Mouse (Mus musculus): ENCODE results near the gene Ksr2. TPM values are rescaled to one million over a fixed set of nuclear protein-coding genes. Genes with fewer than 3 reads are reported as not detected.

Ksr2 gene
- polyA plus RNA-seq, 1 experiment from 2014 or later: 0.34 TPM

GRCm38 (mm10) chr5:117457121-117457520 is 43.3 kb downstream of the Ksr2 start:
- no peaks in the 10 kb centered on the region for H3K4me1 ChIP-seq
- 25% methylated on average over 9 of the region's 9 CpGs for WGBS
- no peaks in the 10 kb centered on the region for H3K36me3 ChIP-seq
- ATAC-seq (ENCODE audit: borderline replicate concordance, extremely low read depth, low FRiP score, low TSS enrichment): no peak
- H3K27ac ChIP-seq: no peak overlapping the region
- H3K27me3 ChIP-seq: no peaks in the 10 kb centered on the region
- H3K4me2 ChIP-seq: no peak overlapping the region
- H3K9me3 ChIP-seq: no peaks in the 10 kb centered on the region
- no peak overlapping the region for H3K9ac ChIP-seq
- H3K4me3 ChIP-seq: no peak overlapping the region

- 65% methylated on average over 8 of the region's 8 CpGs for WGBS
- Histone ChIP-seq H3K27ac (no peak overlapping the region), H3K9ac (no peak overlapping the region)
Measured at GRCm38 (mm10) chr5:117457583-117457982, 43.8 kb downstream of the Ksr2 start.

GRCm38 (mm10) chr5:117458899-117459298 is 45.1 kb downstream of the Ksr2 start:
- no peak overlapping the region for H3K27ac ChIP-seq

More at GRCm38 (mm10) chr5:117457583-117457982, 43.8 kb downstream of the Ksr2 start:
- Histone ChIP-seq H3K4me1 (no peaks in the 10 kb centered on the region), H3K27me3 (no peaks in the 10 kb centered on the region), H3K4me2 (no peak overlapping the region), H3K36me3 (no peaks in the 10 kb centered on the region), H3K9me3 (no peaks in the 10 kb centered on the region), H3K4me3 (no peak overlapping the region)
- ATAC-seq (ENCODE audit: borderline replicate concordance, extremely low read depth, low FRiP score, low TSS enrichment): no peak

DNA sequence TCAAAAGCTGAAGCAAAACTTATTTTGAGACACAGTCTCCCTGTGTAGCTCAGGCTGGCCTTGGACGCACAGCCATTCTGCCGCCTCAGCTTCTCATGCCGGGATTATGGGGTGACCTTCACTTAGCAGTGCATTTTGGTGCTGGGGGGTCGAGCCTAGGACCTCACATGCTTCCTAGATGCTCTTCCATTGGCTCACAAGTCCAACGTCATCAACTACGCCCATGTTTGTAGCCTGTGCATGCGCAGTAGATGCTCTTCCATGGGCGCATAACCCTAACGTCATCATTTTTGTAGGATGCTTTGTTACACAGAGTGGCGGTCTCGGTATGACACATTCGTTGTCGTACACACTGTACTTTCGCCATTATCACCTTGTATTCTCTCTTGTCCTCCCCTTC is 46.5 kb downstream of the Ksr2 start:
- H3K27ac ChIP-seq: no peak overlapping the region
- H3K4me2 ChIP-seq: no peak overlapping the region
- H3K4me3 ChIP-seq: no peak overlapping the region
- no peak for ATAC-seq (ENCODE audit: borderline replicate concordance, extremely low read depth, low FRiP score, low TSS enrichment)
- H3K4me1 ChIP-seq: no peaks in the 10 kb centered on the region
- 90% methylated on average over 14 of the region's 14 CpGs for WGBS
- no peak overlapping the region for H3K9ac ChIP-seq
- H3K36me3 ChIP-seq: no peaks in the 10 kb centered on the region
- H3K9me3 ChIP-seq: no peaks in the 10 kb centered on the region
- H3K27me3 ChIP-seq: no peaks in the 10 kb centered on the region

More at GRCm38 (mm10) chr5:117458899-117459298, 45.1 kb downstream of the Ksr2 start:
- Histone ChIP-seq H3K4me2 (no peak overlapping the region), H3K9me3 (no peaks in the 10 kb centered on the region), H3K36me3 (no peaks in the 10 kb centered on the region), H3K9ac (no peak overlapping the region), H3K4me1 (no peaks in the 10 kb centered on the region), H3K27me3 (no peaks in the 10 kb centered on the region), H3K4me3 (no peak overlapping the region)
- ATAC-seq (ENCODE audit: borderline replicate concordance, extremely low read depth, low FRiP score, low TSS enrichment): no peak
- 62% methylated on average over 9 of the region's 9 CpGs for WGBS

GRCm38 (mm10) chr5:117467052-117467451 is 53.3 kb downstream of the Ksr2 start:
- Histone ChIP-seq H3K4me2 (no peak overlapping the region), H3K9me3 (no peaks in the 10 kb centered on the region), H3K4me3 (no peak overlapping the region), H3K27me3 (no peaks in the 10 kb centered on the region), H3K4me1 (no peaks in the 10 kb centered on the region), H3K9ac (no peak overlapping the region), H3K36me3 (no peaks in the 10 kb centered on the region), H3K27ac (no peak overlapping the region)
- ATAC-seq (ENCODE audit: borderline replicate concordance, extremely low read depth, low FRiP score, low TSS enrichment): no peak
- 65% methylated on average over 12 of the region's 12 CpGs for WGBS

- no peaks in the 10 kb centered on the region for H3K27me3 ChIP-seq
- no peaks in the 10 kb centered on the region for H3K36me3 ChIP-seq
- H3K9ac ChIP-seq: no peak overlapping the region
- H3K4me1 ChIP-seq: no peaks in the 10 kb centered on the region
- H3K9me3 ChIP-seq: no peaks in the 10 kb centered on the region
- no peak overlapping the region for H3K27ac ChIP-seq
- no peak overlapping the region for H3K4me2 ChIP-seq
- 81% methylated on average over 4 of the region's 4 CpGs for WGBS
- ATAC-seq (ENCODE audit: borderline replicate concordance, extremely low read depth, low FRiP score, low TSS enrichment): no peak
- no peak overlapping the region for H3K4me3 ChIP-seq
Measured at GRCm38 (mm10) chr5:117468961-117469360, 55.2 kb downstream of the Ksr2 start.

DNA sequence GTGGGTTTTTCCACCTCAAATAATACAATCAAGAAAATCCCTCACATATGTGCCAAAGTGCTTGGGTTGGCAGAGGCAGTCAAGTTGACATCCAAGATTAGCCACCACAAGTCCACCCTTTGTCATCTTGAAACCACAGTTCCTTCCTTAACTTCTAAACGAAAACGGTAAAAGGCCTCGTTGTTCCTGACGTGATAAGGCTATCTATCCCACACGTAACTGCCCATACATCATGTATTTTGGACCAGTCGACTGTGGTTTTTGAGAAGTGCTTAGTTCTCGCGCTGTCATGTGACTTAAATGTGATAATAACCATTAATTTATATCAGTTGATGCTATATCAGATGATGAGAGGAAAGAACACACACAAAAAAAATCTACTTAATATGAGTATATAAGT is 55.8 kb downstream of the Ksr2 start:
- Histone ChIP-seq H3K9me3 (no peaks in the 10 kb centered on the region), H3K27ac (no peak overlapping the region), H3K4me2 (no peak overlapping the region), H3K4me3 (no peak overlapping the region), H3K9ac (no peak overlapping the region), H3K4me1 (no peaks in the 10 kb centered on the region), H3K27me3 (no peaks in the 10 kb centered on the region), H3K36me3 (no peaks in the 10 kb centered on the region)
- ATAC-seq (ENCODE audit: borderline replicate concordance, extremely low read depth, low FRiP score, low TSS enrichment): no peak
- 70% methylated on average over 8 of the region's 8 CpGs for WGBS

DNA sequence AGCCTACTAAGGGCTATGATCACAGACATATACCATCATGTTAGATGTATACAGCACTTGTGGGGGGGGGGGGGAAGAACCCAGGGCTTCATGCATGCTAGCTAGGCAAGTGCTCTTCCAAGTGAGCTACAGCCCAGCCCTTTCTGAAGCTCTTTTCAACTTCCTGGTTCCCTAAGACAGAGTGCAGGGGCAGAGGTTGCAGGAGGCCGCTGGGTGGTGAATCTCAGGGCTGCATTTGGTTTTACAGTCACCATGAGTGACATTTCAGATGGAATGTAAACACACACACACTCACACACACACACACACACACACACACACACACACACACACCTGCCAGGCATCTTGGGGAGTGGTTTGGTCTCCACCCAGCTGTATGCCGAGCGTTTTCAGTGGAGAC is 67.4 kb downstream of the Ksr2 start:
- no peaks in the 10 kb centered on the region for H3K27me3 ChIP-seq
- no peak overlapping the region for H3K4me2 ChIP-seq
- H3K27ac ChIP-seq: no peak overlapping the region
- WGBS: 32% methylated on average over 3 of the region's 3 CpGs
- ATAC-seq (ENCODE audit: borderline replicate concordance, extremely low read depth, low FRiP score, low TSS enrichment): no peak
- no peak overlapping the region for H3K9ac ChIP-seq
- H3K36me3 ChIP-seq: no peaks in the 10 kb centered on the region
- H3K9me3 ChIP-seq: no peaks in the 10 kb centered on the region
- H3K4me1 ChIP-seq: no peaks in the 10 kb centered on the region
- no peak overlapping the region for H3K4me3 ChIP-seq

DNA sequence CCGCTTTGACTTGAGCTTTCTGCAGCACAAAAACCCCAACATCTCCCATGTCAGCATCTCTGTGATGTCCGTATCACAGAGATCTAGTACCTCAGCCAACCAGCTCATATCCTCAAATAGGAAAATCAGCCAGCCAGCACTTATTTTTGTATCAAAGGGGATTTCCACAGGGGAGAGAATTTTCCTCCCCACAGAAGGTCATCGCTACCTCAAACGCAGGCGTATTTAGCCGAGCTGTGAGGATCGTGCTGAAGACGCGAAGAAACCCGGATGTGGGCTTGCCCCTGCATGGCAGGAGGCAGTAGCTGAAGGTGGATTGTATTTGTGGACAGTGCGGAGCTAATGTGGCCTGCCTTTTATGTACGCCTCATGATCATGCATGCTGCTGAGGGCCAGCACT is 67.8 kb downstream of the Ksr2 start:
- H3K27me3 ChIP-seq: no peaks in the 10 kb centered on the region
- H3K4me3 ChIP-seq: no peak overlapping the region
- no peaks in the 10 kb centered on the region for H3K9me3 ChIP-seq
- H3K36me3 ChIP-seq: no peaks in the 10 kb centered on the region
- no peak overlapping the region for H3K27ac ChIP-seq
- ATAC-seq (ENCODE audit: borderline replicate concordance, extremely low read depth, low FRiP score, low TSS enrichment): no peak
- H3K4me1 ChIP-seq: no peaks in the 10 kb centered on the region
- no peak overlapping the region for H3K4me2 ChIP-seq
- no peak overlapping the region for H3K9ac ChIP-seq
- WGBS: 81% methylated on average over 12 of the region's 12 CpGs

DNA sequence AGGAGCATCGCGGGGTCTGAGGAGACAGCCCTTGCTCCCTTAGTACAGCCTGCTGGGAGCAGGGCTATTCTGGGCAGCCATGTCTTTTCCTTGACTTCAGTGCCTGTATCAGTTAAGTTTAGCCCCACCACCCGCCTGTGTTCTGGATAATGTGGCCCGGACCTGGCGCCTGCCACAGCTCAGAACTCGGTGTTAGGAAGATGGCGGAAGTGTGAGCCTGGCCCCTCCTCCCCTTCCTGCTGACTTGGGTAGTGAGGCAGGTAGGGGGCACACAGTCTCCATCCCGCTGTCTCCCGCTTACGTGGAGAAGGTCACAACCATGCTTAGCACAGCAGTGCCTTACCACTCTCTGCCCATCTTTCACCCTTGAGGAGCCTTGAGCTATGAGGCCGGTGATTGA is 68.2 kb downstream of the Ksr2 start:
- H3K4me1 ChIP-seq: no peaks in the 10 kb centered on the region
- H3K36me3 ChIP-seq: no peaks in the 10 kb centered on the region
- no peak overlapping the region for H3K27ac ChIP-seq
- H3K27me3 ChIP-seq: no peaks in the 10 kb centered on the region
- H3K9ac ChIP-seq: no peak overlapping the region
- whole genome bisulfite sequencing: 77% methylated on average over 11 of the region's 11 CpGs
- H3K4me2 ChIP-seq: no peak overlapping the region
- no peak overlapping the region for H3K4me3 ChIP-seq
- ATAC-seq (ENCODE audit: borderline replicate concordance, extremely low read depth, low FRiP score, low TSS enrichment): no peak
- no peaks in the 10 kb centered on the region for H3K9me3 ChIP-seq

GRCm38 (mm10) chr5:117485411-117485810 is 71.6 kb downstream of the Ksr2 start:
- ATAC-seq (ENCODE audit: borderline replicate concordance, extremely low read depth, low FRiP score, low TSS enrichment): no peak
- H3K9ac ChIP-seq: no peak overlapping the region
- WGBS: 67% methylated on average over 6 of the region's 6 CpGs

GRCm38 (mm10) chr5:117486092-117486491 is 72.3 kb downstream of the Ksr2 start:
- WGBS: 52% methylated on average over 7 of the region's 7 CpGs
- Histone ChIP-seq H3K27ac (no peak overlapping the region), H3K4me2 (no peak overlapping the region), H3K9me3 (no peaks in the 10 kb centered on the region), H3K36me3 (no peaks in the 10 kb centered on the region), H3K9ac (no peak overlapping the region), H3K27me3 (no peaks in the 10 kb centered on the region), H3K4me1 (no peaks in the 10 kb centered on the region), H3K4me3 (no peak overlapping the region)
- ATAC-seq (ENCODE audit: borderline replicate concordance, extremely low read depth, low FRiP score, low TSS enrichment): no peak

More at GRCm38 (mm10) chr5:117485411-117485810, 71.6 kb downstream of the Ksr2 start:
- Histone ChIP-seq H3K9me3 (no peaks in the 10 kb centered on the region), H3K27ac (no peak overlapping the region), H3K27me3 (no peaks in the 10 kb centered on the region), H3K4me1 (no peaks in the 10 kb centered on the region), H3K4me3 (no peak overlapping the region), H3K4me2 (no peak overlapping the region), H3K36me3 (no peaks in the 10 kb centered on the region)

DNA sequence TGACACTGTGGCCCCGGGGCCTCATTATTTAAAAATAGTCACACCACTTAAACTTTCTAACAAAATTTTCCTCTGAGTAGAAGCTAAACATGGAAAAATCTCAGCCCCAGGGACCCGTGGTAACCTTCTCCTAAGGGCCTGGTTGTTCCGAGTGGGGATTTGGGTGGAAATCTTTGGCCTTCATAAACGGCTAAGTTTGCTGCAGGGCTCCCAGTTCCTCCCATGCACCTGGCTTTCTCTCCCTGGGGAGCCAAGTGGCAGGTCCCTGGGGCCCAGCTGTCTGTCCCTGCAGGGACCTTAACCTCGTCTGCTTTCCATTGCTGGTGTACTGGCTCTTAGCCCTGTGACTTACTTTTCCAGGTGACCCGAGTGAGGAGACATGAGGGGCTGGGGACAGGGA is 74.4 kb downstream of the Ksr2 start:
- H3K27me3 ChIP-seq: no peaks in the 10 kb centered on the region
- no peak overlapping the region for H3K4me3 ChIP-seq
- H3K36me3 ChIP-seq: no peaks in the 10 kb centered on the region
- ATAC-seq (ENCODE audit: borderline replicate concordance, extremely low read depth, low FRiP score, low TSS enrichment): no peak
- no peak overlapping the region for H3K4me2 ChIP-seq
- 83% methylated on average over 6 of the region's 6 CpGs for WGBS
- H3K9ac ChIP-seq: no peak overlapping the region
- peaks cover 3% of the 10 kb centered on the region for H3K4me1 ChIP-seq
- H3K9me3 ChIP-seq: no peaks in the 10 kb centered on the region
- H3K27ac ChIP-seq: no peak overlapping the region
